Mouse (Mus musculus) megakaryocyte, adult 5-6 weeks (primary cell): ENCODE results near the gene Herc3. TPM values are rescaled to one million over a fixed set of nuclear protein-coding genes. Genes with fewer than 3 reads are reported as not detected.
"Not testable (repeated sequence)": the region's sequence is repeated elsewhere in the genome, so short reads cannot be mapped to it uniquely, and the experiment has no call there.

Experiments used
- ATAC-seq: 2 replicates; pipeline ENCODE4 v1.8.0; 2016; ENCODE audit warnings: mild to moderate bottlenecking, inconsistent platforms; ENCODE audit not compliant: poor library complexity, severe bottlenecking
- total RNA-seq, 2 experiments: library from RNA; stranded (forward) in 1 of 2; stranded (reverse) in 1 of 2; fragments of 153-499, 151-499 nt in 1 of 2; fragments of 221-1000, 200-1000 nt in 1 of 2; gene quantifications; 2 replicates each; pipeline versions ENCODE4 v1.2.3 to v1.2.4; 2015 to 2017

Herc3 gene
- total RNA-seq, 2 experiments from 2014 or later = 6.6 to 17.5 TPM

- no peak for ATAC-seq
Observed at GRCm38 (mm10) chr6:58856494-58856893, 25.2 kb downstream of the Herc3 start.

GRCm38 (mm10) chr6:58859517-58859916, 28.3 kb downstream of the Herc3 start:
- ATAC-seq = no peak

DNA sequence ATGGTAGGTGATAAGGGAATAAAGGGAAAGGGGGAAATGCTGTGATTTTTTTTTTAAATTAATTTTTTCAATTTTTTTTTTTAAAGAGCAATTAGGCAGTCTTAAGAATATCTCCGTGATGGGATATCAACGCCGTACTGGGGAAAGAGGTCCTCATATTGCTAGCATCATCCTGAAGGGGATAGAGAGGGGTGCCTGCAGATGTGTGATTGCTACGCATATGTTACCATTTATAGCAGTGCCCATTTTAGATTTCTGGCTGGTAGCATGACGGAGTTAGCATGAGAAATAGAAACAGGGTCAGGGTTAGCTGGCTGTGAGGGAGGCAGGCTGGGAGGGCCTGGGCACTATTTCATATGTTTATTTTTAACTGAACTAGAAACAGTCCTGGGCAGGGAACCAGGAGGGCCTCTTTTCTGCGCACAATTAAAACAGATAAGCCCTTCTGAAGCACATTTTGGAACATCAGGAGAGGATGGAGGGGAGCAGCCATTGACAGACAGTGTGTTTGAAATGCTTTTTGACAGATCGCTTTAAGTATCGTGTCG, 31.3 kb downstream of the Herc3 start:
- ATAC-seq = no peak

- ATAC-seq = no peak
Observed at GRCm38 (mm10) chr6:58863631-58864235, 32.5 kb downstream of the Herc3 start.

DNA sequence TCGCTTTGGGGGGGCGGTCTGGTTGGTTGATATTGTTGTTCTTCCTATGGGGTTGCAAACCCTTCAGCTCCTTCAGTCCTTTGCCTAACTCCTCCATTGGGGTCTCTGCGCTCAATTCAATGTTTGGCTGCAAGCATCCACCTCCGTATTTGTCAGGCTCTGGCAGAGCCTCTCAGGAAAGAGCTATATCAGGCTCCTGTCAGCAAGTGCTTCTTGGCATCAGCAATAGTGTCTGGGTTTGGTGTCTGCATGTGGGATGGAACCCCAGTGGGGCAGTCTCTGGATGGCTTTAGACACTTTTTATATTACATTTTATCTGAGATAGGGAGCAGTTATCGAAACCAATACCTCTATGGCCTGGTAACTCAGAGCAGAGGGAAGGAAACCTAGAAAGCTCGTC, 36.6 kb downstream of the Herc3 start:
- ATAC-seq = not testable (repeated sequence)

DNA sequence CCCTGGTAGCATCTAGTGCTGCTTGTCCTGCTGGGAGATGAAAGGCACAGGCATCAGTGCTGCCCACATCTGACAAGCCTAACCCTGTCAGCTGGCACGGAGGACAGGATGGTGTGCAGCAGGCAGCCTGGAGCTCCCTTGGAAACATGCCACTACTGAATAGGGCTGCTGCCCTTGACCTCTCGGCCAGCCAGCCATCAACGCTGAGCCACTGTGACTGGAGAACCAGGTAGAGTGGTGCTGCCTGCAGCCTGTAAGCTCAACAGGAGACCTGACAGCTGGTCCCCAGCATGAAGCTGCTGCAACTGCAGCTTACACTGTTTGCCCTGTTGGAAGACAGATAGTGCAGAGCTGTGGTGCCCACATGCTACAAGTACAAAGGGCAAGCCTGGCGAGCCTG, 48.3 kb downstream of the Herc3 start:
- ATAC-seq = no peak

DNA sequence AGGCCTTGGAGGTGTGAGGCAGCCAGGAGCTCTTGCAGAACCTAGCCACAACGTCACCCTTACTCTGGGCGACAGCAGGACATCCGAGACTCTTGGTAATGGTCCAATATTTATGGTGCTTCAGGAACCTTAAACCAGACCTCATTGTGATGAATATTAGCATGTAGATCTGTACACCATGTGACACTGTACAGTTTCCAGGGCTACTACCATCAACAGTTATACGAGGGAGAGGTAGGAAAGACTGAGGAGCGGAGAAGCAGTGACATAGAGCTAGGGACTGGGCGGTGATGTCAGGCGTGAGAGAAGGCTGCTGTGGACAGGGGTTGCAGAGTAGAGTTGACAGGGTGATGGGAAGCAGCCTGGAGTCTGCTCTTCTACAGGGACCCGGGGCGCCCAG, 48.7 kb downstream of the Herc3 start:
- no peak for ATAC-seq

DNA sequence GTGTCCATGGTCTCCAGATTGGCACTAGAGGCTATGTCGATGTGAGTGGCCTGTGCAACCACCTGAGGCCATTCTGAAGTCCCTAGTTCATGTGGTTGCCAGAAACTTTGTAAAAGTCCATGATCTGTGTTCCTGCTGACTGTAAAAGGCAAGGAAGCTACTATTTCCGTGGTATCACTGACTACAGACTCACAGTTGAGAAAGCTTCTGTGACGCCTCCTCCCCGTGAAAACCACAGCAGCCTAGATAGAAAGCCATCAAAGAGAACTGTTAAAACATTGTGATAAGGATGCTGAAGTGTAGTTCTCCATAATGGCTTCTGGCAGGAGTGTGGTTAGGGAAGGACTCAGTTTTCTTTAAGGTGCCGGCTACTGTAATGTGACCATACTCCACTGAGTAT, 49.6 kb downstream of the Herc3 start:
- peak; percentile 43 for ATAC-seq

GRCm38 (mm10) chr6:58881363-58881762, 50.1 kb downstream of the Herc3 start:
- ATAC-seq = no peak

GRCm38 (mm10) chr6:58882271-58882670, 51.0 kb downstream of the Herc3 start:
- ATAC-seq = no peak

DNA sequence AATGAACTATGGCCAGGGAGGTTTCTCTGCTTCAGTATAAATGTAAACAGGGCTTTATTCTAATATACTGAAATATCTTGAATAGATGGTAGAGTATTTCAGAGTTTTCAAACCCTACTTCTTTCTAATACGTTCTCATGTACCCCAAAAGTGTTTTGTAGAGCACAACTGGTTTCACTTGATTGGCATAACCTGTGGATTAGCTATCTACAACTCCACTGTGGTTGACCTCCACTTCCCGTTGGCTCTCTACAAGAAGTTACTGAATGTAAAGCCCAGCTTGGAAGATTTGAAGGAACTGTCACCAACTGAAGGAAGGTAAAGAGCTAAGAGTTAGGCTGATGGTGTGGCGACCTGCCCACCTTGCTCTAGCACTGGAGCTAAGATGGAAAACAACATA, 58.7 kb downstream of the Herc3 start:
- no peak for ATAC-seq

DNA sequence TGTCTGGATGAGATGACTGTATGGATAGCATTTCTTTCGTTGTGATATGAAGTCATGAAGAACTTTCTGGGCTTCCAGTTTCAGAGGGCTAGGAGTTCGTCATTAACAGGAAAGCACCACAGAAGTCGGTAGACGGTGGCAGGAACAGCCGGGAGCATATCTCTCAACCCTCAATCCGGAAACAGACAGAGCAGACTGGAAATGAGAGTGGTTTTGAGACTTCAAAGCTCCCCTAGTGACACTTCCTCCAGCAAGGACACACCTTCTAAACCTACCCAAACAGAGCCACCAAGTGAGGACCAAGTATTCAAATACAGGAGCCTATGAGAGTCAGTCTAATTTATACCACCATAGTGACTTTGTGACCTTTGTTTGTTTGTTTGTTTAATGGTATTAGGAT, 62.0 kb downstream of the Herc3 start:
- ATAC-seq = no peak

- ATAC-seq = no peak
Observed at GRCm38 (mm10) chr6:58894994-58895393, 63.7 kb downstream of the Herc3 start.

DNA sequence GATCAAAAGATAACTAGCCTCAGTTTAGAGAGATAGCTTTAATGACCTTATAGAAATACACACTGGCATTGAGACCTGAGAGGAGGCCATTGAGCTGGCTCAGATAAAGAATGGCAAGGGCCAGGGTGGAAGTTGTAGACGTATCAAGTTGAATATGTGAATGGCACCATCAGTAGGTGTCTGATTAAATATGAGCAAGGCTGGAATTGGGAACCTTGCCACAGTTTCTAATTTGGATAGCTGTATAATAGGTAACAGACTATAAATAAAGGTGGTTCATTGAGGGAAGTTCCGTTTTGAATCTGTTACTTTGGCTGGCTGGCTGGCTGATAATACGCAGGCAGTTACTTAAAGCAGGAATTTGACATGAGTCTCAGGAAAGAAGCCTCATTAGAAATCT, 65.4 kb downstream of the Herc3 start:
- ATAC-seq = no peak

DNA sequence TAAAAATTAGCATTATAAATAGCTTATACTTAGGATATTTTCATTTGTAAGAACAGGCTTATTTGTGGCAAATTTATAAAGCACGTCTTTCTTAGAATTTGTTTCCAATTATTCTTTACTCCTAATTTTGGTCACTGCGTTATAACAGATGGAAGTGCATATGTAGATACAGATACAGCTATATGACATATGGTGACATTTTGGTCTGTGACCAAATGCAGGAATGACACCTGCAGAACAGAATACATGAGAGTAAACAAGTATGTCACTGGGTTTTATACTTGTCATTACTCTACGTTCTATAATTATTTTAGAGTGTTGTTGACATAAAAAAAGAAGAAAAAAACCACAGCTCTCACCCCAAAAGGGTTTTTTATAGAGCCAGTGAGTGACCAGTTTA, 67.8 kb downstream of the Herc3 start:
- no peak for ATAC-seq

GRCm38 (mm10) chr6:58900536-58900935, 69.3 kb downstream of the Herc3 start:
- no peak for ATAC-seq

DNA sequence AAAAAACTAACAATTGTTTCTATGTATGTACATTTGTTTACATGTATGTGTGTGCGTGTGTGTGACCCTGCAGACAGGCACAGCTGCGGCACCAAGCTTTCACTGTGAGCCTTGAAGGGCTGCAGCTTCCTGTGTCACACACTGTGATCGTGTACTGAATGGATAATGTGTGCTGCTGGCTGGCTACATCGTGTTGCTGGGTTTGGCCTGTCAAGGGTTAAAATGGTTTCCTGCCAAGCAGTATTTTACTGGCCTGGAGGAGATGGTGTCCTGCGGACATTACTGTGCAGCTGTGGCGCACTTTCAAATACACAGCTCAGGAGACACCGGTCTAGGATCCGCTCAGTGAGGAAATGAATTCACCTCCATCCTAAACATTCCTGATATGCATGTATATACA, 71.9 kb downstream of the Herc3 start:
- ATAC-seq = no peak

DNA sequence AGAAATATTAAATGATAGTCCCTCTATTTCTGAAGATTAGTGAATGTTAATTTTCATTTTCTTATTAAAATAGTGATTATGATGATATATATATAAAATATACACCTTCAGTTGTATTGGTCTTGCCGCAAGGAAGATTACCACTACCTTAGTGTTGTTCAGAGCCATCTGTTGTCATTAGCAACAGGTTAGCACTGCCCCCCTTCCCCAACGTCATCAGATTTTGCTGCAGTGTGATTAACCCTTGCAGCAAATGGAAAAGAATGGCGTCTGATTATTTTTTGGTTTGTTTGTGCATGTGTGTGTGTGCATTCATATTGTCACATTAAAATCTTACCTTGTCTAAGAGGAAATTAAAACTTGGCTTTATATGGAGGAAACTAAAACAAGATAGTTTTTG, 73.3 kb downstream of the Herc3 start:
- ATAC-seq = no peak

- ATAC-seq = peak; percentile 38; the same call in 1 of the 2 replicates
Observed at GRCm38 (mm10) chr6:58906852-58907261, 75.6 kb downstream of the Herc3 start, which contains the start of gene Nap1l5. Gene Nap1l5 (minus strand): TSS chr6:58907076.

DNA sequence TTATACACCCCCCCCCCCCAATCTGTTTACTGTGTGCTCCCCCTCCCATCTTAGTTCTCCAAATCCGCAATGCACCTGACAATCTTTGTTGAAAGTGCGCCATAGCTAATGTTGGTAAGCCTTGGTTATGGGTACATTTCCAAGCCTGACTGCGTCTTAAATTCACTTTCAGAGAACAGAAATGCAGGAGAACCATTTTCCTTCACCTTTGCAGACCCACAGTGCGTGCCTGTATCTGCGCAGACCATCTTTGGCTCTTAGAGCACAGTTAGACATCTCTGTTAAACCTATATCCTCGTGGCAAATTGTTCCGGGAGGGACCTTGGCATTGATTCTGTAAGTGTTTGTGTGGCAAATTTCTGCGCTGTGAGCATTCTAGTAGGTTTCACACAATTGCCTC, 76.1 kb downstream of the Herc3 start:
- ATAC-seq = no peak

- ATAC-seq = no peak
Observed at GRCm38 (mm10) chr6:58907791-58908190, 76.5 kb downstream of the Herc3 start.

GRCm38 (mm10) chr6:58912842-58913241, 81.6 kb downstream of the Herc3 start:
- no peak for ATAC-seq

- no peak for ATAC-seq
Observed at GRCm38 (mm10) chr6:58913551-58913950, 82.3 kb downstream of the Herc3 start.
